Mouse (Mus musculus): ENCODE results near the gene Pcmt1.
"Not testable (repeated sequence)": the region's sequence is repeated elsewhere in the genome, so short reads cannot be mapped to it uniquely, and the experiment has no call there.

The Pcmt1 gene

GRCm38 (mm10) chr10:7640366-7640765 is 40.6 kb downstream of the Pcmt1 start:
- DNase-seq, result no peak

DNA sequence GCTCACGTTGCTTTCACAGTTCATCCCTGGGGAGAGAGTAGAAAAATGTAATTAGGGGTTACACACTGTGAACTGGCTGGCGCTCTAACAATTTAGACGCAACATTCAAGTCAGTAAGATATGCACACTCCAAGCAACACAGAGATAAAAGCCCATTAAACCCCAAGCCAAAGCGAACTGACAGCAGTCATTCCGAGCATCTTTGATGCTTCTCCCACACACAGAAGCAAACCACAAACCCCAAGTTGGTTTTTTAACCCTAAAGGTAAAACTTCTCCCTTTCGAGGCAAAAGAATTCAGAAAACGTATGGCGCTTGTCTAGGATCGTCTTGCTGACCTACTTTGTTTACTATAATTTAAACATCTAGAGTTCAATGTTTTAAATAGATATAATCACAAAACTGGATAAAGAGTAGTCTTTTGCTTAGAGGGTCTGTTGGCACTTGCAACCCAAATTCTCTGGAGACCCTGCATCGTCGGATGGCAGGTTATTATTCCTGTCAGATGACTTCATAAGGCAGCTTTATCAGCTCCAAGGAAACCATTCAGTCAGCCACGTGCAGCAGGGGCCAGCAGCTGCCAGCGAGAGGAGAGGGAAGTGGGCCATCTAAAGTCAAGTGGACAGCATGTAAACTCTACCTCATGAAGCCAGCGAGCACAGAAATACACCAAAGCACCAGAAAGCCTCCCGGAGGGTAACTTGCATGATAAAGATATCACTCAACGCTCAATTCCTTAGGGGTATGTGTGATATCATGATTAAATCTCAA is 49.8 kb downstream of the Pcmt1 start:
- DNase-seq, result no peak

DNA sequence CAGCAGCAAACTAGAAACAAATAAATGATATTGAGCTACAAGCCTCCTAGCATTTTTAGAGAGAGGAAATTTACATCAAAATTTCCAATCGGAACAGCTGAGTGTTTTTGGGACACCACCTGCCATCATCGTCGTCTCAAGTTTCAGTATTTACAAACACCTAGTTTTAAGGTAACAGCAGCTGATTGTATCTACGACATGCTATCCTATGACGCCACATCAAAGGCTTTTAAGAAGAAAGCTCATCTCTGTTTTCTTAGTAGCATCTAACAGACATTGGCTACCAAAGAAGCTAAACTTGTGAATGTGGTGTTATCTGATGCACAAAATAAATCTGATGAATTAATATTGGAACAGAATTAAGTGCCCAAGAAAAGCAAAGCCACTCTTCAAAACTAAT is 50.6 kb downstream of the Pcmt1 start:
- no peak for DNase-seq

DNA sequence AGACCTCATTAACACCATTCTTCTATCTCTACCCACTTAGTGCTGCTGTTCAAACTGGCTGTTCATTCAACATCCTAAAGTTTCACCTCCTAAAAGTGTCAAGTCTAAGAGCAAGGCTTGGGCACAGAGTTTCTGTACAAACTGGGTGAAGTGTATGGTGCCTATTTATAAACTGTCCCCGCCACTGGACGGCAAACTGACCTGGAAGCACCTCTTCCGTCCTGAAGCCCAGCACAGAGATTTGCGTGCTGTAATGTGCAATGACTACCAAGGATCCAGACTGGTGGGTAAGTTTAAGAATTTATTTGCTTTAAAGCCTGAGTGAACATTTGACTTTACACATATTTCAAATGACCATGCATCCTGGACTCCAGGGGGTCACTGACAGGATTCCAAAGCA is 51.8 kb downstream of the Pcmt1 start:
- no peak for DNase-seq

DNA sequence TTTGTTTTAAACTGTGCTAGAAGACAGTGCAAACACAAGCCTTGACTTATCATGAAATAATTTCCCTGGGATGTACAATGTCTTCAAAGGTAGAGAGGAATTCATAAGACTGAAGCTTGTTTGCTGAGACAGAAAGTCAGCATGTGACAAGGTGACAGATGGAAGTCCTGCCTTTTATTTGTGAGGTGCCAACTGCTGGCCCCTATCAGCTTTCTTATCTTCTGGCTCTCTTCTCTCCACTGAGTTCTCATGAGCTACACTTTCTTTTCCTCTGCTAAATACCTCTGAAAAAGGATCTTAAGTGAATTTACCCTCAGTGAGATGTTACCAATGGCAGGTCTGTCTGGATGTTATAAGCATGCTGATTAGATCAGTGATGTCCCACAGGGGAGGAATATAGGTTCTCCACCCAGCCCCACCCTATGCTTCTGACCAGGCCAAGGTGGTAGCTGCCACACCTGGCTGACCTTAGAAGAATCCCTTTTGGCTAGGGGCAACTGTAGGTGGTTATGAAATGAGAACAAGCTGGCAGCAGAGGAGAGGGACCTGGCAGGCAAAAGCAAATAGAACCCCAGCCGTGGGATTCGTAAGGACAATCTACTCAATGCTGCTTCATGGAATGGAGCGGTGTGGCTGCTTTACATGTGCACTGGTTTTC is 56.9 kb downstream of the Pcmt1 start:
- DNase-seq, result no peak

- DNase-seq, result no peak
Observed at GRCm38 (mm10) chr10:7622378-7622777, 58.6 kb downstream of the Pcmt1 start.

DNA sequence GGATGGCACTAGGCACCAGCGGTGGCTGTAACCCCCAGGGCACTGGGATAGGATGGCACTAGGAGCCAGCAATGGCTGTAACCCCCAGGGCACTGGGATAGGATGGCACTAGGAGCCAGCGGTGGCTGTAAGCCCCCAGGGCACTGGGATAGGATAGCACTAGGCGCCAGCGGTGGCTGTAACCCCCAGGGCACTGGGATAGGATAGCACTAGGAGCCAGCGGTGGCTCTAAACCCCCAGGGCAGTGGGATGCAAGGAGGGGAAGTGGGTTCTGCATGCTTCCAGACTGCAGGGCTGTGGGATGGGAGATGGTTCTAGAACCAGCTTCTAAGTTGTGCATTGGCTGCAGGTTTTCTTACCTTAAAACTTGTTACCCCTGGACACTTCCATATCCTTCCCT is 60.2 kb downstream of the Pcmt1 start:
- DNase-seq, result no peak

GRCm38 (mm10) chr10:7619821-7620241 is 61.1 kb downstream of the Pcmt1 start:
- no peak for DNase-seq

DNA sequence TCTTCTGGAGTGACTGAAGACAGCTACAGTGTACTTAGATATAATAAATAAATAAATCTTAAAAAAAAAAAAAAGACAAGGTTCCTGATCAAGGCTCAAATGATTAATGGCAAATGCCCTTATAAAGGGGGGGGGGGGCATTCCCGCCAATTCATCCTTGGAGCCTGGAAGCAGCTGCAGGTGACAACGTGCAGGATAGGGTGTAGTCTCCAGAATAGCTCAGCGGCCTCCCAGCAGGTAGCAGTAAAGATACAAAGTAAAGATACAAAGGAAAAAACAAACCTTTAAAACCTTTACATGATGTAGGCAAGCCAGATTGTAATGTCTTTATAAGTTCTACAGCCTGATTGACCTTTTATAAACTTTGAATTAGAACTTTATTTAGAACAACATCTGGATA is 63.4 kb downstream of the Pcmt1 start:
- not testable (repeated sequence) for DNase-seq

GRCm38 (mm10) chr10:7617146-7617545 is 63.8 kb downstream of the Pcmt1 start:
- not testable (repeated sequence) for DNase-seq

GRCm38 (mm10) chr10:7614834-7615233 is 66.1 kb downstream of the Pcmt1 start:
- DNase-seq, result no peak

GRCm38 (mm10) chr10:7612210-7612609 is 68.7 kb downstream of the Pcmt1 start:
- DNase-seq, result not testable (repeated sequence)

GRCm38 (mm10) chr10:7611647-7612046 is 69.3 kb downstream of the Pcmt1 start:
- DNase-seq, result no peak

- no peak for DNase-seq
Observed at GRCm38 (mm10) chr10:7608611-7609010, 72.3 kb downstream of the Pcmt1 start.

DNA sequence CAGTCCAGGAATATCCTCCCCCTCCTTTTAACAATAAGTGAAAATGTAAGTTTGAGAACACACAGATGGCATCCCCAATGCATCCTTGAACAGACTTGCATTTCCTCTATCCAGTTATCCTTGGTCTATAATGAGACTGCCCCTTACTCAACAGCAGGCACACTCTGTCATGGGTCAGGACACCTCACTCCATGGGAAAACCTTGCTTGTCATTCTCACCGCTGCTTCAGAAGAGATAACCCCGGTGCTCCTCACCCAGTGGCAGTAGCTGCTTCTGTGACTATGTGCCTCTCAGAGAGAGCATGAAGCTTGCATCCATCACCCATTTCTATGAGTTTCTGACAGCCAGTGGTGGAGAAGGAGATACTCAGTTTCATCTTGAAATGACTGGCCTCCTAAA is 74.5 kb downstream of the Pcmt1 start:
- DNase-seq, result no peak

- DNase-seq, result peak; percentile 82
Observed at GRCm38 (mm10) chr10:7605168-7605567, 75.8 kb downstream of the Pcmt1 start.

DNA sequence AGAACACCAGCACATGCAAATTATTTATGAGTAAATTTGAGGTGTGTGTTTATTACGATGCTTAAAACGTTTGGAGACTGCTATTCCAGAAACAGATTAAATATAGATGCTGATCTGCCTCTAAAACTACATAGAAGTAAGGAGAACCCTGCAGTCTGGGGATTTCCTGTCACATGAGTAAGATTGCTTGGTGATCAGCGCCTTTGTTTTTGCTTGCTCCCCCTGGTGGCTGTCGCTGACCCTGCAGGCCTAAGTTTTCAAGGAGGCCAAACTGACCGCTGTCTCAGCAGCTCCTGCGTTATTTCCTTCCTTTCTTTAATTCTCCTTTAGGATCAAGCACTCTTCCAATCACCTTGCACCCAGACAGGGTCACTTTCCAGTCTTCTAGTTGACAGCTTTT is 80.3 kb downstream of the Pcmt1 start:
- peak; percentile 55 for DNase-seq

GRCm38 (mm10) chr10:7598177-7598576 is 82.8 kb downstream of the Pcmt1 start:
- no peak for DNase-seq

- no peak for DNase-seq
Observed at GRCm38 (mm10) chr10:7596251-7596650, 84.7 kb downstream of the Pcmt1 start.

GRCm38 (mm10) chr10:7594797-7595196 is 86.1 kb downstream of the Pcmt1 start:
- no peak for DNase-seq

GRCm38 (mm10) chr10:7590792-7591191 is 90.1 kb downstream of the Pcmt1 start:
- no peak for DNase-seq

- DNase-seq, result no peak
Observed at GRCm38 (mm10) chr10:7590234-7590689, 90.7 kb downstream of the Pcmt1 start.

- peak; percentile 85 for DNase-seq
Observed at GRCm38 (mm10) chr10:7589592-7590233, 91.2 kb downstream of the Pcmt1 start, which contains the start of gene Lrp11. TSS of gene Lrp11 (plus strand) at chr10:7589800.

DNA sequence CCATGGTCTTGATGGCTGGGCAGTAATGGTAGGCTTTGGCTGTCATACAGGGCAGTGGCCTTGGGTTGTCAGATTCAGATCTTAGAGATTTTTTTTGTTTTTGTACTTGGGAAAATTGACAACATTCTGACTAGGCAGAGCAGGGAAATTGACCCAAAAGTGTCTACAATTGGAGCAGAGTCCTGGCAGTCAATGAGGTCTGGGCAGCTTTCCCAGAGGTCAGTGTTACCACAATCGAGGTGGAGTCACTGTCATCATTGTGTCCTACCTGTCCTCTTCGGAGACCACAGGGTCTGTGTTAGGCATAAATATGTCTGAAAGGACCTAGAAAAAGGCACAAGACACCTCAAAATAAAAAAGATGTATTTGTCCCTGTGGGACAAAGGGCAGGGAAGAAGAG is 94.2 kb downstream of the Pcmt1 start:
- DNase-seq, result no peak

Data from layer of hippocampus, adult 9-11 months (tissue).